Mouse (Mus musculus): ENCODE data around the gene Cerkl. TPM values are rescaled to one million over a fixed set of nuclear protein-coding genes. Genes with fewer than 3 reads are reported as not detected.

The Cerkl gene
- polyA plus RNA-seq, 1 experiment from 2014 or later = 2.9 TPM

DNA sequence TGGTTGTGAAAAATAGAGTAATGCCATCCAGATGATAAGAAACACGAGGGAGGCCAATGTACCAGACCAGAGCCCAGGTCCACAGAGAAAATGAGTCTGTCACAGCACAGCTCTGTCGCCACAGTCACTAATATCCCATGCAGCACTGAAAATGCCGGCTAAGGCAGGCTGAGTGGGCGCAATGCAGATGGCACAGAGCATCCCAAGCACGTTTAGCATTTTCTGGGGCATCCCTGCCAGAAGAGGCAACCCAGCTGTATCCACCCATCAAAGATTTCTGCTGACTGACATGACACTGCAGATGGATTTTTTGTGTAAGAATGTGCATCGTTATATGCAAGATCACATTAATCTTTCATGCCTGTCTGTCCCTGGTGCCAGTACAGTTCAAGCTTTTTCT is 94.6 kb downstream of the Cerkl start:
- no peak overlapping the region for H3K9ac ChIP-seq (ENCODE audit: low read depth, low read length)
- no peaks in the 10 kb centered on the region for H3K9me3 ChIP-seq (ENCODE audit: control insufficient read depth, low read length)
- H3K4me1 ChIP-seq (replicated peaks; ENCODE audit: control insufficient read depth, insufficient read depth, low read length) = no peaks in the 10 kb centered on the region
- H3K4me3 ChIP-seq (ENCODE audit: low read depth, low read length) = no peak overlapping the region
- no peak overlapping the region for H3K4me2 ChIP-seq (replicated peaks; ENCODE audit: low read depth, low read length)
- H3K36me3 ChIP-seq (ENCODE audit: control insufficient read depth, insufficient read depth, low read length) = no peaks in the 10 kb centered on the region
- WGBS = 70% methylated on average over 6 of the region's 6 CpGs
- ATAC-seq (ENCODE audit: low FRiP score) = no peak
- no peaks in the 10 kb centered on the region for H3K27me3 ChIP-seq (ENCODE audit: control insufficient read depth, insufficient read depth, low read length)
- DNase-seq (ENCODE audit: low spot score) = no peak
- no peak overlapping the region for H3K27ac ChIP-seq (ENCODE audit: low read depth, low read length)

DNA sequence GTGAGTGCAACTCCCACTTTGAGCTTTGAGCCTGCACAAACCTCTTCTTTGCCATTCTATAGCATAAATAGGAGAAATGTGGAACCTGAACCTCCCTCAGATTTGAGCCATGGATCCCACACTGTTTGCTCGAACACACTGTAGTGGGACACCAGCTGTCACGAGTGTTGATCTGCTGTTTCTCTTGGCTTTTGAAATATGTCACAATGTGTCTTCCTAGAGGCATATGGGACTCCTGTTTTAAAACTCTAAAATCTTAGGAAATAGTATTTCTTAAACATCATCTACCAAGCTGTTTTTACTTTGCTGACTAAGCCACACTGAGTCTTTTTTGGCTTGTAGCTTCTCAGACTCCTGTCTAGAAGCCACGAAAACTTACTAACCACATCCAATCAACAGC is 98.8 kb downstream of the Cerkl start:
- no peak overlapping the region for H3K4me3 ChIP-seq (ENCODE audit: low read depth, low read length)
- H3K9ac ChIP-seq (ENCODE audit: low read depth, low read length) = no peak overlapping the region
- WGBS = 88% methylated on average over 3 of the region's 3 CpGs
- H3K27me3 ChIP-seq (ENCODE audit: control insufficient read depth, insufficient read depth, low read length) = no peaks in the 10 kb centered on the region
- ATAC-seq (ENCODE audit: low FRiP score) (no peak), DNase-seq (ENCODE audit: low spot score) (no peak)
- H3K27ac ChIP-seq (ENCODE audit: low read depth, low read length) = no peak overlapping the region
- no peaks in the 10 kb centered on the region for H3K36me3 ChIP-seq (ENCODE audit: control insufficient read depth, insufficient read depth, low read length)
- no peaks in the 10 kb centered on the region for H3K9me3 ChIP-seq (ENCODE audit: control insufficient read depth, low read length)
- no peaks in the 10 kb centered on the region for H3K4me1 ChIP-seq (replicated peaks; ENCODE audit: control insufficient read depth, insufficient read depth, low read length)
- H3K4me2 ChIP-seq (replicated peaks; ENCODE audit: low read depth, low read length) = no peak overlapping the region

DNA sequence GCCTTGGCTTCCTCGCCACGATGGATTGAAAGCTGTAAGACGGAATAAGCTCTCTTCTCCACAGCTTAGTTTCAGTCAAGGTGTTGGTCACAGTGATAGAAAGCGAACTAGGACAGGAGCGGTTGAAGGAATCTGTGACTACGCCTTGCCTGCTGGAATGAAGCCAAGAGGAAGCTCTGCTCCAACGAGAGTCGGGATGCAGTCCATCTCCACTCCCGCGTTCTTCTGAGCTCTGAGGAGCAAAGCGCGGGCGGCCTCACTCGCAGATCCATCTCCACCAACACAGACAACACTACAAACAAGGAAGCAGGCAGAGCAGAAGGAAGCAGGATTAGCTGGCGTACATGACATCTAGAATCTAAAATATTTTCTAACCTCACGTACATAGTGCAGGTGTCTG is 101.8 kb downstream of the Cerkl start:
- ATAC-seq (ENCODE audit: low FRiP score) = no peak
- Histone ChIP-seq H3K27me3 (ENCODE audit: control insufficient read depth, insufficient read depth, low read length) (no peaks in the 10 kb centered on the region), H3K4me2 (replicated peaks; ENCODE audit: low read depth, low read length) (no peak overlapping the region), H3K36me3 (ENCODE audit: control insufficient read depth, insufficient read depth, low read length) (no peaks in the 10 kb centered on the region), H3K9me3 (ENCODE audit: control insufficient read depth, low read length) (no peaks in the 10 kb centered on the region), H3K9ac (ENCODE audit: low read depth, low read length) (no peak overlapping the region), H3K27ac (ENCODE audit: low read depth, low read length) (no peak overlapping the region), H3K4me1 (replicated peaks; ENCODE audit: control insufficient read depth, insufficient read depth, low read length) (no peaks in the 10 kb centered on the region), H3K4me3 (ENCODE audit: low read depth, low read length) (no peak overlapping the region)
- DNase-seq (ENCODE audit: low spot score) = no peak
- 96% methylated on average over 16 of the region's 16 CpGs for WGBS

DNA sequence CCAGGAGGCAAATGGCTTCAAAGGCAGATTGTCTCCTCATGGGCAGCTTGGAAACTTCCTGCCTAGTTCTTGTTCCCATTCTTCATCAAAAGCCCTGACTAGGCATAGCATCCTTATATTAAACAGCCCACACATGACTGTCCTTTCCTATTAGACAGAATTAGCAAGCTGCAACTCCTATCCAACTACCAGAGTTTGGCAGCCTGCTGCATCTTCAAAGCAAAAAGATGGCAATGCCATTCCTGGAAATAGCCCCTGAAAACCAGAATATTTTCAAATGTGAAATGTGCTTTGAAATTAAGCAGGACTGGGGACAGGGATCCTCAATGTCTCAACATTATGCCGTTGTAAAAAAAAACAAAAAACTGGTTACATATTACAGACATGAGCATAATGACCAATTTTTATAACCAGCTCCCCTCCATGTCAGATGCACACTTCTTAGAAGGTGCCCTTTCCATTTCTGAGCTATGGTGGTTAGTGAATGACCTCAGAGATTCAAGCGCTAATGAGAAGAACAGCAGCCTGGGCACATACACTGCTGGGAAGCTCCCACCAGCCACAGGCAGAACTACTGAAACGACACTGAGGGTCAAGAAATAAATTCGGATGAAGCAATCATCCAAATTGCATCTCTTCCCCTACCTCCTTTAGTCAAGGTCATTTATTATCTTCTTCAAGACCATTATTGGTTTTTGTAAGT is 104.3 kb downstream of the Cerkl start:
- H3K4me1 ChIP-seq (replicated peaks; ENCODE audit: control insufficient read depth, insufficient read depth, low read length) = no peaks in the 10 kb centered on the region
- 85% methylated on average over 4 of the region's 4 CpGs for WGBS
- H3K9me3 ChIP-seq (ENCODE audit: control insufficient read depth, low read length) = no peaks in the 10 kb centered on the region
- DNase-seq (ENCODE audit: low spot score) (no peak), ATAC-seq (ENCODE audit: low FRiP score) (no peak)
- H3K36me3 ChIP-seq (ENCODE audit: control insufficient read depth, insufficient read depth, low read length) = no peaks in the 10 kb centered on the region
- H3K4me3 ChIP-seq (ENCODE audit: low read depth, low read length) = no peak overlapping the region
- no peak overlapping the region for H3K9ac ChIP-seq (ENCODE audit: low read depth, low read length)
- H3K27me3 ChIP-seq (ENCODE audit: control insufficient read depth, insufficient read depth, low read length) = no peaks in the 10 kb centered on the region
- no peak overlapping the region for H3K4me2 ChIP-seq (replicated peaks; ENCODE audit: low read depth, low read length)
- no peak overlapping the region for H3K27ac ChIP-seq (ENCODE audit: low read depth, low read length)

DNA sequence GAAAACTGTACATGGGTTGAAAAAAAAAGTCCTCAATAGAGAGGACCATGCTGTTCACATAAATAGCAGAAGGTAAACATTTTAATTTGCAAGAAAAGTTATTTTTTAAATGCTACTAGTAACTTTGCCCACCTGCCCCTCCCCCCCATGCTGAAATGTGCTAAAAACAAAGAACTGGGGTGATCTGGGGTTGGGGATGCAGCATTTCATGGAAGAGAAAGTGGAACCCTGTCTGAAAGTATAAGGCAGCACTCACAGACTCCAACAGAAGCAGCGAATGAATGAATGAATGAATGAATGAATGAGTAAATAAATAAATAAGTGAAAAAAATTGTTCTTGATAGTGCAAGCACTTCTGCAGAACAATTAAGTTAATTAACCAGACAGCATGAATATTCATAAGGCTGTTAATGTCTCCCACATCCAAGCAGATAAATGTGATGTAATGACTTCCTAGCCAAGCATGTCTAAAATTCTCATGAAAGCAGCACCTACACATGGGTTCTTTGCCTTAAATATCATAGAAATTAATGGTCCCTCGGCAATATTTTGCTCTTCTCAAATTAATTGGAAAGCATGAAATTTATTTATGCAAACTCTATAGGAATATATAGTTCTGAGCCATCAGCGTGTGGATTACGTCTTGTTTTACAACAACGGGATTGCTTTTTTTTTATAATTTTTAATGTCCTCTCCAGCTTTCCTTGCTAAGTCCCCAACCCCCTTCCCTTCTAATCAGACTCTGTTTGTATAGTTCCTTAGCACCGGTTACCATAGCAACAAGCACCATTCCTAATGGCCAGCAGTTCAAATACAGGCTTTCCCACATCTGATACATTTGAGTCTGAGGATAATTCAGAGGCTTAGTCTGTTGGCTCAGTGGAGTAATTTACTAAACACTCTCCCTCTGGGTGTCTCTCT is 105.1 kb downstream of the Cerkl start:
- no peak overlapping the region for H3K4me2 ChIP-seq (replicated peaks; ENCODE audit: low read depth, low read length)
- no peaks in the 10 kb centered on the region for H3K36me3 ChIP-seq (ENCODE audit: control insufficient read depth, insufficient read depth, low read length)
- WGBS = 78% methylated on average over 6 of the region's 6 CpGs
- H3K27me3 ChIP-seq (ENCODE audit: control insufficient read depth, insufficient read depth, low read length) = no peaks in the 10 kb centered on the region
- DNase-seq (ENCODE audit: low spot score) (peak; percentile 26), ATAC-seq (ENCODE audit: low FRiP score) (no peak; the same call in 1 of the 2 replicates)
- no peak overlapping the region for H3K27ac ChIP-seq (ENCODE audit: low read depth, low read length)
- H3K9me3 ChIP-seq (ENCODE audit: control insufficient read depth, low read length) = no peaks in the 10 kb centered on the region
- H3K9ac ChIP-seq (ENCODE audit: low read depth, low read length) = no peak overlapping the region
- H3K4me3 ChIP-seq (ENCODE audit: low read depth, low read length) = no peak overlapping the region
- H3K4me1 ChIP-seq (replicated peaks; ENCODE audit: control insufficient read depth, insufficient read depth, low read length) = no peaks in the 10 kb centered on the region

DNA sequence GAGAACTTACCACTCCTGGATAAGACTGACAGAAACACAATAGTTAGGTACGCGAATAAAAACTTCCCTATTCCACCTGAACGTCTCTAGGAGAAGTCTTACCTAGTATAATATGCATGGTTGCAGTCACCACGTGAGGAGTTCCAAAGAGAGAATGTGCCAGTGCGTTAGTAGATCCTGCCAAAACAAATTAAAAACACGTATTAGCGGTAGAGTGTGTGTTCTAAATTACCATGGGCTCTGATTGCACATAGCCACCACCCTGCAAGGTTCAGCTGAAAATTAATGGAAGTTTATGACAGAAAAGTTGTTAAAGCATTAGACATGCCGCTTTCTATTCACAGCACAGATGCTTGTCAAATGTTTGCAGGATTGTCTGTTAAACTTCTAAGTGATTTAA is 113.5 kb downstream of the Cerkl start:
- H3K4me1 ChIP-seq (replicated peaks; ENCODE audit: control insufficient read depth, insufficient read depth, low read length) = no peaks in the 10 kb centered on the region
- H3K9me3 ChIP-seq (ENCODE audit: control insufficient read depth, low read length) = no peaks in the 10 kb centered on the region
- DNase-seq (ENCODE audit: low spot score) = no peak
- no peak overlapping the region for H3K4me3 ChIP-seq (ENCODE audit: low read depth, low read length)
- H3K36me3 ChIP-seq (ENCODE audit: control insufficient read depth, insufficient read depth, low read length) = no peaks in the 10 kb centered on the region
- WGBS = 93% methylated on average over 8 of the region's 8 CpGs
- no peak overlapping the region for H3K9ac ChIP-seq (ENCODE audit: low read depth, low read length)
- no peaks in the 10 kb centered on the region for H3K27me3 ChIP-seq (ENCODE audit: control insufficient read depth, insufficient read depth, low read length)
- ATAC-seq (ENCODE audit: low FRiP score) = no peak
- no peak overlapping the region for H3K4me2 ChIP-seq (replicated peaks; ENCODE audit: low read depth, low read length)
- H3K27ac ChIP-seq (ENCODE audit: low read depth, low read length) = no peak overlapping the region

DNA sequence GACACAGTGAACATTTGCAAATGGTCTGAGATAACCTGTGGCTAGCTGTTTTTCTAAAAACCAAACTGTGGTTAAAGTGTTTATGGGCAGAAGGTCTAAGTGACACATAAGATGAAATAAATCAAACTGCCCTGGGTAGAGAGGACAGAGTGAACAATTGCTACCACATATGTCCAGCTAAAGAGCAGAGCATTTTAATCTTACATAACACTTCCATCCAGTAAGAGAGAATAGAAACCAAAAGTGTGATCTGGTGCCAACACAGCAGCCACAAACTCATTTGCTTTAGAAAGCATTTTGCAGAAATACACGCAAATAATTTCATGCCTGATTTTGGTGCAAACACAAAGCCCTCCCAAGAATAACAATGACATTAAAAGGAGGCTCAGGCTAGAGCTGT is 117.6 kb downstream of the Cerkl start:
- H3K4me1 ChIP-seq (replicated peaks; ENCODE audit: control insufficient read depth, insufficient read depth, low read length) = no peaks in the 10 kb centered on the region
- no peaks in the 10 kb centered on the region for H3K36me3 ChIP-seq (ENCODE audit: control insufficient read depth, insufficient read depth, low read length)
- DNase-seq (ENCODE audit: low spot score) = no peak
- no peak overlapping the region for H3K4me3 ChIP-seq (ENCODE audit: low read depth, low read length)
- no peak overlapping the region for H3K4me2 ChIP-seq (replicated peaks; ENCODE audit: low read depth, low read length)
- no peaks in the 10 kb centered on the region for H3K27me3 ChIP-seq (ENCODE audit: control insufficient read depth, insufficient read depth, low read length)
- H3K27ac ChIP-seq (ENCODE audit: low read depth, low read length) = no peak overlapping the region
- WGBS = 53% methylated on average over 1 of the region's 1 CpGs
- H3K9ac ChIP-seq (ENCODE audit: low read depth, low read length) = no peak overlapping the region
- H3K9me3 ChIP-seq (ENCODE audit: control insufficient read depth, low read length) = no peaks in the 10 kb centered on the region
- no peak for ATAC-seq (ENCODE audit: low FRiP score)

DNA sequence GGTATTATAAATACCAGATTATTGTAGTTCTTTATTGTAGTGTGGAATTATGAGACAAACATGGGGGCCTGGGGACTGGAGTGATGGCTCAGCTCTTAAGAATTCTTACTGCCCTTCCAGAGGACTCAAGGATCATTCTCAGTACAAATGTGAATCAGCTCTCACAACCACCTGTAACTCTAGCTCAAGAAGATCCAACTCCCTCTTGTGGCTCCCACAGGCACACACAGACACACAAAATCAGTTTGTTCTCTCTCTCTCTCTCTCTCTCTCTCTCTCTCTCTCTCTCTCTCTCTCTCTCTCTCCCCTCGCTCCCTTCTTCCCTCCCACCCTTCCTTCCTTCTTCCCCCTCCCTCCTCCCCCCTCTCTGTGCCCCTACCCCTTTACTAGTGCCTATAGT is 120.4 kb downstream of the Cerkl start:
- Histone ChIP-seq H3K27me3 (ENCODE audit: control insufficient read depth, insufficient read depth, low read length) (no peaks in the 10 kb centered on the region), H3K4me2 (replicated peaks; ENCODE audit: low read depth, low read length) (no peak overlapping the region), H3K4me1 (replicated peaks; ENCODE audit: control insufficient read depth, insufficient read depth, low read length) (no peaks in the 10 kb centered on the region), H3K4me3 (ENCODE audit: low read depth, low read length) (no peak overlapping the region), H3K9me3 (ENCODE audit: control insufficient read depth, low read length) (no peaks in the 10 kb centered on the region), H3K36me3 (ENCODE audit: control insufficient read depth, insufficient read depth, low read length) (no peaks in the 10 kb centered on the region), H3K27ac (ENCODE audit: low read depth, low read length) (no peak overlapping the region), H3K9ac (ENCODE audit: low read depth, low read length) (no peak overlapping the region)
- 64% methylated on average over 1 of the region's 1 CpGs for WGBS
- ATAC-seq (ENCODE audit: low FRiP score) = no peak
- DNase-seq (ENCODE audit: low spot score) = no peak

DNA sequence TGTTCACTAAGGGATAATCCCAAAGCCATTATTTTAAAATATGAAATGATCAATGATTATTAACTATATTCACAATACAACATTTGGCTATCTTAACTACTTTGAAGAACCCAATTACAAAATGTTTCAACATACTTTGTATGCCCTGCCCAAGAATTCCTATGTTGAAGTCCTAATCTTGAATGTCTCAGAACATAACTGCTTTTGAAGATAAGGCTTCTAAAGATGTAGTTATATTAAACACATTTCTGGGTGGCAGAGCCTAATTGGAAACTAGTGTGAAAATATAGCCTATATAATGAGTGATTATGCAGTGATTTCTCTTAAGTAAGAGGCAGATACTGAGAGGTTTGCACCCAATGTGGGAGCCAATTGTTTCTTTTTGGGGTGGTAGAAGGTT is 121.9 kb downstream of the Cerkl start:
- Histone ChIP-seq H3K9me3 (ENCODE audit: control insufficient read depth, low read length) (no peaks in the 10 kb centered on the region), H3K27me3 (ENCODE audit: control insufficient read depth, insufficient read depth, low read length) (no peaks in the 10 kb centered on the region), H3K36me3 (ENCODE audit: control insufficient read depth, insufficient read depth, low read length) (no peaks in the 10 kb centered on the region), H3K4me3 (ENCODE audit: low read depth, low read length) (no peak overlapping the region), H3K27ac (ENCODE audit: low read depth, low read length) (no peak overlapping the region), H3K4me1 (replicated peaks; ENCODE audit: control insufficient read depth, insufficient read depth, low read length) (no peaks in the 10 kb centered on the region), H3K4me2 (replicated peaks; ENCODE audit: low read depth, low read length) (no peak overlapping the region), H3K9ac (ENCODE audit: low read depth, low read length) (no peak overlapping the region)
- ATAC-seq (ENCODE audit: low FRiP score) = no peak
- no peak for DNase-seq (ENCODE audit: low spot score)
